Mouse (Mus musculus) cerebellum, adult (tissue): ENCODE data around the gene Prnd.

ENCODE experiments used
- ATAC-seq: cut with Nextera tagmentation; 2 replicates; pipeline ENCODE4 v1.9.2; 2017; ENCODE audit warnings: mild to moderate bottlenecking, moderate library complexity, mixed read lengths; ENCODE audit not compliant: insufficient number of reproducible peaks, low FRiP score, low TSS enrichment

The Prnd gene

DNA sequence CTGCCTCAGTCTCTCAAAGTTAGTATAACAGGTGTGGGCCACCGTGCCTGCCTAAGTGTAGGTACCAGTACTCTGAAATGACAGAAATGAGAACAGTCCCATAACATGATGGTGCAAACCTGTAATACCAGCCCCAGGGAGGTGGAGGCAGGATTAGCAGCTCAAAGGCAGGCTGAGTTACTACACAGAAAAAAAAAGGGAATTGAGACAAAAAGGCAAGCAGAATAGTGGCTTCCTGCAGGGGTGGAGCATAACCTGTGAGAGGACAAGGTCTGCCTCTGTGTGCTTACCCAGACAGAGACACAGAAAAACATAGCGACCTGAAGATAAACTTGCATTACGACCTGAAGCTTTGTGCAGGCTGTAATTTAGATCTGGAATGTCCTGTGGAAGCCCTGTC, 26.0 kb downstream of the Prnd start:
- ATAC-seq, result no peak

DNA sequence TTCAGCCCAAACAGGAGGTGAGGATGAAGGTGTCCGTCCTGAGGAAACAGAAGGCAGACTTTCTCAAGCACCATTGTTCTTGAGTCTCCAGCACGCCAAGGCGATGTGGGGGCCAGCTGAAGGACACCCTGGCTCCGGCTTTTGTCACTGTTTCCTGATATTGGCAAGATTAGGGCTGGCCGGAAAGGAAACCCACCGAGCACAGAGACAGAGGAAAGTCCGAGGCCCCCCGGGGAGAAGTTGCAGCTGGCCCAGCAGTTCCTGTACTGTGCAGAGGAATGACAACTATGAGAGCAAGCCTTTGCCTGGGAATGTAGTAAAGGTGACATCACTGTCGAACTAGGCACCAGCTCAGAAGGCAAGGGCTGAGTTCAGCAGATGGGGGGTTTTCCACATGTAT, 30.2 kb downstream of the Prnd start:
- ATAC-seq, result no peak

DNA sequence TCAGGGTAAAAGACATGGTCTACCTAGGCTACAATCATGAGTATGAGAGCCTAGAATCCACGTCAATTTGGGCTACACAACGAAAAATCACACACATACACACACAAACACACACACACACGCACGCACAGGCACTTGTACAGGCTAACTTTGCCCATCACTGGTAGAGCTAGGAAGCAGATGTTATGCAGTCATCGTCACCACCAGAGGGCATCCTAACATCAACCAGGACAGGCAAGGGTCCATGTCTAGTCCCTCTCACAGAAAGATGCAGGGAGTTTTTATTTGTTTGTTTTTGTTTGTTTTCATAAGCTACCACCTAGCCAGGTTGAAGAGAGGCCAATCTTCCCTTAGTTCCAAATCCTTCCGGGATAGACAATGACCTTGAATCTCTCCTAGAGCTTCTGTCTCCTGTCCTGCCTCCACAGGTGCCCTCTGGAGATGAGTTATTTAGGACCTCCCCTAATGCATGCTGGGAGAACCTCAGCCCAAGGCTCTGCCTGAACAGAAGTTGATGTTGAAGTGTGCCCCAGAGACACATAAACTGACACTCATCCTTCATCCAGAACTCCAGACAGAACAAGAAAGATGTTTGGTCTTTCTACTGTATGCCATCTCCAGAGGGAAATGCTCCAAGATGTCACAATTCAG, 32.0 kb downstream of the Prnd start:
- peak; percentile 87 for ATAC-seq

DNA sequence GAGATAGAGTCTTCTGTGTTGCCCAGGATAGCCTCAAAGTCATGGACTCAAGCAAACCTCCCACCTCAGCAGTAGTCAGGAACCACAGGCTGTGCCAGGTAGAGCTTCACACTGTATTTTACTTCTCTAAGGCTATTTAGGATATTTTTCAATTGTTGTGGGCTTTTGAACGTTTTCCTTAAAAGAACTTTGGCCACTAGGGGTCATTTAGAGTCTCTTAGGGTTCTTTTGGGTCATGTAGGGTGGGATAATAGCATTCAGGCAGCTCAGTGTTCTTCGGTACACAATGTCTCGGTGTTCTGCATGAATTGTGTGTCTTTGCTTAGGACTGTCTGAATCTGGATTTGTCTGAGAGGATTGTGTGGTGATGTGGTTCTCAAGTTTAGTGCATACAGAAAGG, 37.3 kb downstream of the Prnd start:
- ATAC-seq, result no peak

DNA sequence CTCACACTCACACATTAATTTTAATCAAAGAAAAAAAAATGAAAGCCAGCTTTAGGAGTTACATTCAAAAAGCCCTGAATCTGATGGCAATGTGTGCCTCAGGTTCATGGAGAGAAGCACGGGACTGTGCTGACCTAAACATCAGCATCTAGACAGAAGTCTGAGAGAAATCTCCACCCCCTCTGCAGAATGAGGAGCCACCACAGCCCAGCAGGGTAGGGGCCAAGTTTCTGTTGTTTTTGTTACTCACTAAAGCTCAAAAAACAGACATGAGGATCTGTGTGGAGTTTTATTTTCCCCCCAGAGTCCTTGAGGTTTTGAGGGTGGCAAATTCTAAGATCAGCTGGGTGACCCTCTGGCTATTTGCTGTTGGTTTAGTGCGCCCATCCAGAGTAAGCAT, 37.9 kb downstream of the Prnd start:
- no peak for ATAC-seq

DNA sequence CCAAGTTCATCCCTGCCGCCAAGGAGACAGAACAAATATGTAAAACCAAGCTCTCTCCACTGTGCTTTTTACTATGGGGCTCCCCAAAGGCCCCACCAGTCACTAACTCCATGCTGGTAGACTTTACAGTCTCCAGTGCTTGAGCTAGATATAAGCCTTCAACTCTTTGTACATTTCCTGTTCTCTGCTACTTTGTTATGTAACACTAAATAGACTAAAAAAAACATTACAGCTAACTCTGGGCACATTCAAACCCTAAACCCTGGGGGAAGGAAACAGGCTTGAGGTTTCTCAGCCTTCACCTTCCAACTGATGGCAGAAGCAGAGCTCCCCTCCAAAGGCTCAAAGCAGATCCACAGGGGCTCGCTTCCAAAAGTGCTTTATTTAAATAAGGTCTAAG, 41.8 kb downstream of the Prnd start:
- ATAC-seq, result no peak

DNA sequence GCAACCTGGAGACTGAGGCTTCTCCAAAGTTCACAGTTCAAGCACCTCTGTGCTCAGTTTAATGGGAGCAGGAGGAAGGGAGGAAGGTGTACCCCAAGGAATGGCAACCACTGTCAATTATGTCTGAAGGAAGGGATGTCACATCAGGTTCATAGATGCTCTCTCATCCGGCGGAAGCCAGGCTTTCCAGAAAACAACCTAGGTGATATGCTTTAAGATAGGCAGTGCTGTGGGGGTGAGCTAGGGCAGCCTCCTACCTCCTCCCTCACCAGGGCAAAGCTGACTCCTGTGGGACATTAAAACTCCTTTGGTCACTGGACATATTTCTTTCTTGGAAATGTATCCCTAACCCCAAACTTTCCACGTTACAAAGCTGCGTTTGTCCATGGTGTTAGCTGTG, 42.5 kb downstream of the Prnd start:
- ATAC-seq, result no peak

DNA sequence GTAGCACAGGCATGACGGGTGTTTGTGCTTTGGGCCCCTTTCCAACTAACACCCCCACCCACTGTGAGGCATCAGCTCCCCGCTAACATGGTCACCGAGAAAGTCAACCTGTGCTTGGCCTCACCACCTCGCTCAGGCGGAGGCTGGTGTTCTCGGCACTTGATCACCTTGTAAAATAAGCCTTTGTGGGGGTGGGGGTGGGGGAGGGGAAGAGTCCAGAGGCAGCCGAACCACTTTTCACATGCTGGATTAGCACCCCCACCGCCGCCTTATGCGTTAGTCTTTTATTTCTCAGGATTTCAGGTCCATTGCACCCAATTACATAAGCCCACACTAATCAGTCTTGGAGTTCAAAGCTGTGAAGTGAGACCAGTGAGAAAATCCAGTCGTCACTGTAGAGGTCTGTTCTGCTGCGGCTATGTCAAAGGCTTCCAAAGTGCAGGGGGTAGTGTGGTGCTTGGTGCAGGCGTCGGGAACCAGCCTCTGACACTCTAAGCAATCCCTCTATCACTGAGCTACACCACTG, 43.0 kb downstream of the Prnd start:
- no peak for ATAC-seq

DNA sequence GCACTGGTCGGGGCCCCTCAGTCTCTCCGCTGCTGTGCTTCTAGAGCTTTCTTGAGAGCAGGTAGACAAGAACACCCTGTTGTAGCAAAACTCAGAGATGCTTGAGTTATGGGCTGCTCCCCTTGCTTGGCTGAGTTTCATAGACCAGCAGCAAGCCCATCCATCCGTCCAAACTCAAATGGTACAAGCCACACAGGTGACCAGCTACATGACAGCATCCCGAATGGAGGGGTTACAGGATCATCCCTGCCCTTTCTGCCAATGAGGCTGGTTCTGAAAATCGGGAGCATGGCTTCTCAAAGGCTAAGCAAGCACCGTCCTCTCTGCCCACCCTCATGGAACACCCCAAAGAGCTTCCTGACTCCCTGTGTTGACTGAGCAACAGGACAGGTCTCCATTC, 44.3 kb downstream of the Prnd start:
- ATAC-seq, result no peak

DNA sequence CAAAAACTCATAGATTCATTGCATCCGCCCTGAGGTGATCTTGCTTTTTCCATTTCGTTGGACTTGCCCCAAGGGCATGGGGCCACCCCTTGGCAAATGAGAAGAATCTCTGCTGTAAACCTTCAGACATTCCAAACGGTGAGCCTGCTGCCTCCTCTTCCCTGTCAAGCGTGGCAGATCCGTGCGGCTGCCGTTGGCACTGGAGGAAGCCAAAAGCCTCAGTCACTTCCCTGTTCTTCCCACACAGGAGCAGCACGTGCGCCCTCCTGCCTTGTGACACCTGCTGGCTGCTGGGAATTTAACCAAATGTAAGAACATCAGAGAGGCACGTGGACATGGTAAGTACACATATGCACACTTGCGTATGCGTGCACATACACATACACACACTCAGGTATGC, 45.1 kb downstream of the Prnd start:
- peak; percentile 65 for ATAC-seq

DNA sequence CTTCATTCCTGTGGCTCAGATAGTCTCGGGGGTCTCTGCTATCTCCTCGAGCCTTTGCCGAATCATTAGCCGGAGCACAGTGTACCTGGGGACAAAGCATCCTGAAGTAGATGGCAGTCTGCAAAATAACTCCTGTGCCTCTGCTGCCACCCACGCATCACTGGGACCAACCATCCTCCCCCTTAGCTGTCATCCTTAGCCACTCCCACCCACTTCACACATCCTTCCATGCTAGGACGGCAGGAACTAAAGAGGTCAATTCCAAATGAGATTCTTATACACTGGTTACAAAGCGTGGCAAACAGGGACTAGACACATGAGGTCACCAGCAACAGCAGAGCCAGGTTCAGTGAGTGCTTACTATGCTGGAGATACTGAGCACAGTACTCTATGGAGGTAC, 45.7 kb downstream of the Prnd start:
- peak; percentile 18; the same call in 1 of the 2 replicates for ATAC-seq

DNA sequence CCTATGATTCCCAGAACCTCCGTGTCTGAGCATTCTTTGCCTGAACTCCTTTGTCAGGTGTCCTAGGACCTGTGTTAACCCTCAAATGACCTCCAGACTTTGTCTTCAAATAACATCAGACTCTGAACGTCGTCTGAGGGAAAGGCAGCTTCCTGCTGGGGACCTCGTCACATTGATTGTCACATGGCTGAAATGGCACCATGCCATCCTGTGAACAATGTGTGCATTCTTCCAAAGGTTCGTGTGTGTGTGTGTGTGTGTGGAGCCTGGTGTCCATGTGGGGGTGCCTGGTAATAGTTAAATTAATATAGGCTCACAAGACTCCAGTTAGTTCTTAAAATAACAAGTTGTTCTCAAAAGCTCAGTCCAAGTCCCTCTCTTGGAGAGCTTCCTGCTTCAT, 46.7 kb downstream of the Prnd start:
- no peak for ATAC-seq

DNA sequence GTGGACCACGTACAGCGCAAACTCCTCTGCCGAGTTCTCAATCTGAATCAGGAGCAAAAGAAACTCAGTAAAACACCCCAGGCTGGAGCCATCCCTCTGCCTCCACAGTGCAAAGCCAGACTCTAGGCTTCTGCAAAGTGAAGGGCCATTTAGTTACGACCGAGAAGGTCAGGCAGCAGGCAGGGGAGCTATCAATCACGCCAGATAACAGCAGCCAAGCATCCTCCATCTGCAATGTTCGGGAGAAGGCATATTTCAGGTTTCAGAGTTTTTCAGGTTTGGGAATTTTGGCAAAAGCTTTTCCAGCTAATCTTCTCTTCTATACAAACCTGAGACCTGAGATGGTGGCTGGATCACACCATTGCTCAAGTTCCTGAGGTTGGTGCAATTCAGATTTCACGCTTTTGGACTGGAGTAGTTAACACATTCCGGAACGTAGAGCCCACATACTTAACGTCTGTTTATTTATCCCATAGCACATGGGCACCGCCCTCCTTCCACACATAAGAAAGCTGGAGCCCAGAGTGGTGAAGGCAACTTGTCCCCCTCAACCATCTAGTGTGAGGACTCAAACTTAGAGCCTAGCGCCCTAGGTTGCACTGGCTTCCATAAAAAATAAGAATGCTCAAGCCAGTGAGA, 51.2 kb downstream of the Prnd start:
- ATAC-seq, result no peak

DNA sequence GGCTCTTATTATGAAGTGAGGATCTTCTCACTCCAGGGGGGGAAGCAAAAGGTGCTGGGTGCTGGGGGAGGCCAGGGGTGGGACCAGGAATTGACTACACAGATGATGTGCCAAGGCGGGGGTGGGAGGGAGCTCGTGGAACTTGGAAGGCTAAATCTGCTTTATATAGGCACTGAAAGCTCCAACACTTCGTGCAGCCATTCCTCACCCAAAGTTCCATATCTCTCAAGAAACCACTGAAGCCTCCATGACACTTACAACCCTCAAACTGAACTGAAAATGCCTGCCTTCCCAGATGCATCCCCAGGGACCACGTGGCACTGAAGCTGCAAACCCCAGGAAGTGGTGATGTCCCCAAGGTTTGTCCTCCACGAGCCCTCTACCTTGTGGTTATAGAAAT, 53.3 kb downstream of the Prnd start:
- no peak for ATAC-seq

DNA sequence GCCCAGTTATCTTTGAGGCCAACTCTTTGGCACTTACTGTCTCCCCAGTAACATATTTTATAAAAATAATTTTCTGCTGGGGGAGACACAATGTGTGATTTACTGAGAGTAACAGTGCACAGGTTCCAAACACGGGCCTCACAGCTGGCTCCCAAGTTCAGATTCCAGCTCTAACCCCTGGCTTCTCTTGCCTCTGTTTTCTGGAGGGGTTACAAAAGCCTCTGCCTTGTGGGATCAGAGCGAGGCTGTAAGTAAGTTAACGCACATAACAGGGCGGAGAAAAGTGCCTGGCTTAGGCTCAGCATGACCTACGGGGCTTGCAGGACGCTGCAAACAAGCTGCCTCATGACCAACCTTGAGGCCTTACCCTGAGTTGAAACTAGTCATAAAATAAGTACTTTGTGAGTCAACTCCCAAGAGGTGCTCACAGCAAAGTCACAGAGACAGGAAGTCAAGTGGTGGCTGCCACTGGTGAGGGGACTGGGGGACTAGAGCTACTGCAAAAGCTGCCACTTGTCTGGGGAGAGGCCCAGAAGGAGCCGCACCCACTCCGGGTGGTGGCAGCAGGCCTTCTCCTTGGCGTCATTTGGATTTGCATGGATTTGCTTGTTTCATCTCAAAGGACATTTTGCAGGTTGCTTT, 54.0 kb downstream of the Prnd start:
- no peak for ATAC-seq

DNA sequence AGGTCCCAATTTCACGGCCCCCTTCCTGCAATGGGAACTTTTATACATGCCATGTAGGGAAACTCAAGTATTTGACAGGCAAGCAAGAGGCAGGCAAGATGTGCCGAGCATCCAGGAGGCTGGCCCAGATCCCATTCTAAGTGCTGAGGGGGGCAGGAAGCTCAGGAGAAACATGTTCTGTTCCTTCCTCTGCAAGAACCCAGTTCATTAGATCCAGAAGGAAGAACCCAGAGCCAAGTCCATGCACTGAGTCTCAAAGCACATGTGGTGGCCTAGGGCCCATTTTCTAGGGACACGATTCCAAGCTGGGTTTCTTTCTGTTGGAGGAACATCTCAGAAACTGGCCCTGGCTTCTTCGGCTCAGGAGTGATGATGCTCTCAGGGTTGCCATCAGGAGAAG, 54.8 kb downstream of the Prnd start:
- ATAC-seq, result no peak
